Mouse (Mus musculus): ENCODE results near the gene Ctso. TPM values are rescaled to one million over a fixed set of nuclear protein-coding genes. Genes with fewer than 3 reads are reported as not detected.

The Ctso gene
- polyA plus RNA-seq, 1 experiment from 2014 or later: 3.4 TPM

DNA sequence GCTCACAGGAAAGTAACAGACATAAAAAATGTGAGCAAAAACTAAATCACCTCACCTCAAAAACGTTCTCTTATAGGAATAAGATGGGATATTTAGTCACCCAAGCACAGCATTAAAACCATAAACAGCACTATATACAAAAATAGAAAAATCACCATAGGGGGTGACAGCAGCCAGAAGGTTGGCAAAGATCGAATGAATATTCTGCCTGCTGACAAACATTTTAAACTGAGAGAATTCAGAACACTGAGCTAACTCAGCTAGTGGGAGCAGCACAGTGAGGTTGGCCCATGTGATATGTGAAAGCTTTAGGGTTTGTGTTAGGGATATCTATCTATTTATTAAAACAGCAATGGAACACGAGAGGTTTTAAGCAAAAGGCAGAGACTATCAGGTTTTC is 32.2 kb downstream of the Ctso start:
- 72% methylated on average over 3 of the region's 3 CpGs for WGBS
- H3K27ac ChIP-seq (replicated peaks): no peak overlapping the region
- DNase-seq (ENCODE audit: low spot score): no peak
- no peaks in the 10 kb centered on the region for H3K4me1 ChIP-seq
- no peaks in the 10 kb centered on the region for H3K36me3 ChIP-seq
- H3K27me3 ChIP-seq (ENCODE audit: low read depth, poor library complexity, severe bottlenecking): no peaks in the 10 kb centered on the region
- H3K9me3 ChIP-seq (replicated peaks): no peaks in the 10 kb centered on the region
- no peak overlapping the region for H3K4me3 ChIP-seq

DNA sequence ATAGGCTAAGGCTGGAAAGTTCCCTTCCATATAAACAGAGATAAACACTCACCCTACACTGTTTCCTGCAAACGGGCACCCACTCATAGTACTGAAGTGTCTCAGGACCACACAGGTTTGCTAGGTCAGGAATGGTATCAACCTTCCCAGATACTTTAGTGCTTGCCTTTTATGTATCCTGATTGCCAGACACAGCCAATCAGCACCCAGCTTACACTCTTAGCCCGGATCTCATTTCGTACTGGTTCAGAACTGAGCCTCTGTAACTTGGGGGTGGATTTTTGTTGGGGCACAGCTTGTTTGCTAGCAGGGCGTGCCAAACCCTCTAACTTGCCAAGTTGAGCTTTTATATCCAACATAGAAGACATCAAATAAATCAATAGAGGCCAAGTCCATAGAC is 43.2 kb downstream of the Ctso start:
- Histone ChIP-seq H3K27ac (replicated peaks) (no peak overlapping the region), H3K4me3 (no peak overlapping the region), H3K4me1 (no peaks in the 10 kb centered on the region), H3K27me3 (ENCODE audit: low read depth, poor library complexity, severe bottlenecking) (no peaks in the 10 kb centered on the region), H3K9me3 (replicated peaks) (no peaks in the 10 kb centered on the region), H3K36me3 (no peaks in the 10 kb centered on the region)
- no peak for DNase-seq (ENCODE audit: low spot score)
- WGBS: 87% methylated on average over 4 of the region's 4 CpGs

DNA sequence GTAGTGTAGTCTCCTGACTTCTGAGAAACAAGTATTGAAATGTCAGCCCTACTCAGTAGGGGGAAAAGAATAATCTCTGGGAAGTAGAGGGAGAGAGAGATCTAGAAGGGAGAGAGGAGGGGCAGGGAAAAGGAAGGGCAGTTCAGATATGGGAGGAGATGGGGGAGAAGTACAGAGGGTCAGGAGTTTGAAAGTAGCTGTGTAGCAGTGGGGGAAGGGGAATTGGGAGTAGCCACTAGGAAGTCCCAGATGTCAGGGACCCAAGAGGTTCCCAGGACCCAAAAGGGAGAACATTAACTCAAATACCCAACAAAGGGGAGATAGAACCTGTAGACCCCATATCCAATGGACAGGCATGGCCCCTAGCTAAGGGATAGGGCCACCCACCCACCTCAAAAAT is 43.7 kb downstream of the Ctso start, which contains the start of gene Tdo2:
TSS of gene Tdo2 (minus strand) at position 101 of the 400 bp plus-strand sequence.
- Histone ChIP-seq H3K27me3 (ENCODE audit: low read depth, poor library complexity, severe bottlenecking) (no peaks in the 10 kb centered on the region), H3K27ac (replicated peaks) (no peak within 1 kb of the TSS), H3K9me3 (replicated peaks) (no peaks in the 10 kb centered on the region), H3K4me3 (no peak within 1 kb of the TSS), H3K36me3 (no peaks in the 10 kb centered on the region), H3K4me1 (no peaks in the 10 kb centered on the region)
- no peak for DNase-seq (ENCODE audit: low spot score)

DNA sequence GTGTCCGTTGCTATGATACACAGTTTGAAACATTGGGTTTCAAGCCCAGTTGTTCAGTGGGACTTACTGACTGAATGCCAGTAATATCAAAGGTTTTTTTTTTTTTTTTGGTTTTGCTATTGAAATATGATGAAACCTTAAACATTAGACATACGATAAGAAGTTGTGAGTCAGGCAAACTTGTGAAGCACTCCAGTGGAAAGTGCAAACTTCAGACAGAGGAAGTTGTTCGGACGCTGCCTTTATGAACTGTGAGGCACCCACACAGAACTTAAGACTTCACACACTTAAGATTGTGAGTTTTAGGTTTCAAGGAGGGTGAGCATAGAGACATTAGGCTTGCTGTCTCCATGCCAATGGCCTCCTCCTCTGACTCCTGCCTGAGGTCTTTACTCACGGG is 49.2 kb downstream of the Ctso start:
- no peak for DNase-seq (ENCODE audit: low spot score)
- no peaks in the 10 kb centered on the region for H3K9me3 ChIP-seq (replicated peaks)
- 92% methylated on average over 5 of the region's 5 CpGs for WGBS
- H3K4me1 ChIP-seq: no peaks in the 10 kb centered on the region
- no peak overlapping the region for H3K27ac ChIP-seq (replicated peaks)
- no peaks in the 10 kb centered on the region for H3K27me3 ChIP-seq (ENCODE audit: low read depth, poor library complexity, severe bottlenecking)
- no peaks in the 10 kb centered on the region for H3K36me3 ChIP-seq
- no peak overlapping the region for H3K4me3 ChIP-seq

DNA sequence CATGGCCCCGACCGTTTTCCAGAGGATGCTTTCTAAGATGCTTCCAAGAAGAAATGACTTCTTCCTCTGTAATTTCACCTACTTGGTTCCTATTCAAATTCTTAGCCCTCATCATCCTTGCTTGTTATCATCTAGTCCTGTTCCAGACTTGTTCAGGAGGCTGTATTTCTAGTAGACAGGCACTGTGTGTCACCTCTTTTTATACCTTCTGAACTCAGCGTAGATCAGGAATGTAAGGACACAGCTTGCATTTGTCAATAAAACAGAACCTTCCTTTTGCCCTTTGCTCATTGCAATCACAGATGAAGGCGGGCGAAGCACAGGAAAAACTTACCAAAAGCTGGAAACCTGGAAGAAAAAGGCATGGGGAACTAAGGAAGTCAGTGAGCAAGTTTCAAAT is 49.6 kb downstream of the Ctso start, which contains the start of gene Asic5:
TSS of gene Asic5 (plus strand) at position 301 of the 400 bp plus-strand sequence.
- Histone ChIP-seq H3K4me3 (no peak within 1 kb of the TSS), H3K27me3 (ENCODE audit: low read depth, poor library complexity, severe bottlenecking) (no peaks in the 10 kb centered on the region), H3K27ac (replicated peaks) (no peak within 1 kb of the TSS), H3K9me3 (replicated peaks) (no peaks in the 10 kb centered on the region), H3K36me3 (no peaks in the 10 kb centered on the region), H3K4me1 (no peaks in the 10 kb centered on the region)
- 92% methylated on average over 5 of the region's 5 CpGs for WGBS
- no peak for DNase-seq (ENCODE audit: low spot score)

DNA sequence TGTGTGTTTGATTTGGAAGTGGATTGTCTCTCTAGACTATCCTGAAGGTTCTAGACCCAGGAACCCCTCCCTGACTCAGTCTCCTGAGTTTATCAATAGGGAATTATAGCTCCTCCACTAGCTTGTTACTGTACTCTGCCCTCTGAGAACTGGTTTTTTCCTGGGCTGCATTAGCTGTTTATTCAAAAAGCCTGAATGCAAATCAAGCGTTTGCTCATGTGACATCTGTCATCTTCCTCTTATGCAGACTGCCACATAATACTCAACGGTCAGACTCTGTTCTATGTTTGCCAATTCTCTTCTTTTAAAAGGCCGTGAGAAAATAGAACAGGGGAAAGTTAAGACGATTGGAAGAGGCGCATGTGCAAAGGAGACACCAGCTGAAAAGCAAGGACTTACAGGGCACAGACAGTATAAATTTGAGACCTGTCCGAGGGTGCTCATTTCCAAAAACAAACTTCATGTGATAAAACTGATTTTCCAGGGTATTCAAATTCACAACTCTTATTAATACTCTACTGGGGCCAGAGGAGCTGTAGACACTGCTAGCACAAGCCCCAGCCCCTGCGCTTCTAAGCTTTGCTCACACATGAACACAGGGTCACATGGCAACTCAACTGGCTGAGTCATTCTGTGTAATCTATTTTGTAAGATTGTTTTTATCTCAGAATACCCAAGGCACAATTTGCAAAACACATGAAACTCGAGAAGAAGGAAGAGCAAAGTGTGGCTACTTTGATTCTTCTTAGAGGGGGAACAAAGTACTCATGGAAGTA is 50.9 kb downstream of the Ctso start:
- no peaks in the 10 kb centered on the region for H3K27me3 ChIP-seq (ENCODE audit: low read depth, poor library complexity, severe bottlenecking)
- 90% methylated on average over 8 of the region's 8 CpGs for WGBS
- DNase-seq (ENCODE audit: low spot score): no peak
- H3K27ac ChIP-seq (replicated peaks): no peak overlapping the region
- no peaks in the 10 kb centered on the region for H3K4me1 ChIP-seq
- no peak overlapping the region for H3K4me3 ChIP-seq
- no peaks in the 10 kb centered on the region for H3K36me3 ChIP-seq
- no peaks in the 10 kb centered on the region for H3K9me3 ChIP-seq (replicated peaks)

DNA sequence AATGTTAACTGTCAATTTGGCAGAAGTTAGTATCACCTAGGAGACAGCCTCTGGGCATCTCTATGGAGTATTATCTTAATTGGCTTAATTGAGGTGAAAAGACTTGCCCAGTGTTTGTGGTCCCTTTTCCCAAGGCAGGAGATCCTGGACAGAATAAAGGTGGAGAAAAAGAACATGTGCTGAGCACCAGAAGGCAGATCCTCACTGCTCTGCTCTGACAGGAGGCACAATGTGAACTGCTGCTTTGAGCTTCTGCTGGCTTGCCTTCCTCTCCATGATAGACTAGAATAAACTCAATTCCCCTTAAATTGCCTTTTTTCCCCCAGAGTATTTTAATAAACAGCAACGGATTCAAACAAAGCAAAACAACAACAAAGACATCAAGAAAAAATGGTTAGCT is 52.7 kb downstream of the Ctso start:
- Histone ChIP-seq H3K27me3 (ENCODE audit: low read depth, poor library complexity, severe bottlenecking) (no peaks in the 10 kb centered on the region), H3K4me1 (no peaks in the 10 kb centered on the region), H3K27ac (replicated peaks) (no peak overlapping the region), H3K4me3 (no peak overlapping the region), H3K36me3 (no peaks in the 10 kb centered on the region), H3K9me3 (replicated peaks) (no peaks in the 10 kb centered on the region)
- DNase-seq (ENCODE audit: low spot score): no peak
- WGBS: 65% methylated on average over 1 of the region's 1 CpGs

DNA sequence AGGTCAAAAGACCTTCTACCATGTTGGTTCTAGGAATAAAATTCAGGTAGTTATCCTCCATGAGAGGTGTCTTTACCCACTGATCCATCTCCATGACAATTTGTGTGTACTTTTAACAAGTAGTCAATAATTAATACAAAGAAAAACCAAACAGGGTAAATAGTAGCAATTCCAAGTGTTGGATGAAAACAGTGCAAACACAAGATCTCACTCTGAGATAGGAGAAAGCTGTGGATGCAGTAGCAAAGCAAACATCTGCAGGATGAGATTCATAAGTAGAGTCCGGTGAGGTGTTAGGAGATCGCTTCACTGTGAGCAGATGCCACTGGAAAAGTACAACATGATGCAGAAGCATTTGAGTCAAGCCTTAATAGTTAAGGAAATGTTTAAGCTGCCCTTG is 53.7 kb downstream of the Ctso start:
- Histone ChIP-seq H3K27ac (replicated peaks) (no peak overlapping the region), H3K36me3 (no peaks in the 10 kb centered on the region), H3K4me1 (no peaks in the 10 kb centered on the region), H3K9me3 (replicated peaks) (no peaks in the 10 kb centered on the region), H3K4me3 (no peak overlapping the region), H3K27me3 (ENCODE audit: low read depth, poor library complexity, severe bottlenecking) (no peaks in the 10 kb centered on the region)
- no peak for DNase-seq (ENCODE audit: low spot score)
- 97% methylated on average over 2 of the region's 2 CpGs for WGBS

DNA sequence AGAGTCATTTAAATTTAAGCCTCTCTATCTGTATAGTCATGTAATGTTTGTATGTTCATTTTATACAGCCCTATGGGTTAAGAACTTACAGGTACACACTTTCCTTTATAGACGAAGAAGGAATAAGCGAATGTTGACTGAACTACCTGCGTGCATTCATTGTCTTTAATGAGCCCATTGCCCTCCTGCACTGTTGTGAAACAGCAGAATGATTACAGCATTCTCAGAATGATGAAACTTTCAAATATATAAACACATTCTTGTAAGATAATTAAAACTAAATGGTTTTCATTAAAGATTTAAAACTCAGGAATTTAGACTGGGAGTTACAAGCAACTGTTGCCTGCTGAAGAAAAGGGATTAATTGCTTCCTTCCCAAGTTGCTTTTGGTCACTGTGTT is 55.2 kb downstream of the Ctso start:
- no peaks in the 10 kb centered on the region for H3K27me3 ChIP-seq (ENCODE audit: low read depth, poor library complexity, severe bottlenecking)
- no peak for DNase-seq (ENCODE audit: low spot score)
- WGBS: 92% methylated on average over 3 of the region's 3 CpGs
- no peak overlapping the region for H3K4me3 ChIP-seq
- no peak overlapping the region for H3K27ac ChIP-seq (replicated peaks)
- H3K4me1 ChIP-seq: no peaks in the 10 kb centered on the region
- no peaks in the 10 kb centered on the region for H3K9me3 ChIP-seq (replicated peaks)
- H3K36me3 ChIP-seq: no peaks in the 10 kb centered on the region

DNA sequence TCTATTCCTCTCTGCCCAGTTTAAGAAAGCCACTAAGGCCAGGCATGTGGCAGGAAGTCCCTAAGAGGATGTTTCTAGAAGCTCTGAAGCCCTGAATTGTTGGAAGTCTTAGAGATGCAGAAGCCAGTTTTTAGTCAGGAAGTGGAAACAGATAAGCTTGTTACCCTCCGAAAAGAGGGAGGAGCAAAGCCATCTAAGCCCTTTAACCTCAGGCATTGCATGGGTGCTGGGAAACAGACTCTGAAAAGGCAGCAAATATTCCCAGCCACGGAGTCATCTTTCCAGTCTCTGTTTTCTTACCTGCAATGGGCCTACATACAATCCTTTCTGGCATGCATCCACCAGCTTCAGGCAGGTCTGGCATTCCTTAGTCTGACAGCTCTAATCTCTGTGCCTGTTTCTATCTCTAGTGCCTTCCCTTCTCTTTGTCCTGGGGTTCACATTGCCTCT is 57.3 kb downstream of the Ctso start:
- WGBS: 39% methylated on average over 2 of the region's 2 CpGs
- no peaks in the 10 kb centered on the region for H3K36me3 ChIP-seq
- no peak overlapping the region for H3K27ac ChIP-seq (replicated peaks)
- H3K4me3 ChIP-seq: no peak overlapping the region
- H3K9me3 ChIP-seq (replicated peaks): no peaks in the 10 kb centered on the region
- DNase-seq (ENCODE audit: low spot score): no peak
- H3K27me3 ChIP-seq (ENCODE audit: low read depth, poor library complexity, severe bottlenecking): no peaks in the 10 kb centered on the region
- H3K4me1 ChIP-seq: no peaks in the 10 kb centered on the region

DNA sequence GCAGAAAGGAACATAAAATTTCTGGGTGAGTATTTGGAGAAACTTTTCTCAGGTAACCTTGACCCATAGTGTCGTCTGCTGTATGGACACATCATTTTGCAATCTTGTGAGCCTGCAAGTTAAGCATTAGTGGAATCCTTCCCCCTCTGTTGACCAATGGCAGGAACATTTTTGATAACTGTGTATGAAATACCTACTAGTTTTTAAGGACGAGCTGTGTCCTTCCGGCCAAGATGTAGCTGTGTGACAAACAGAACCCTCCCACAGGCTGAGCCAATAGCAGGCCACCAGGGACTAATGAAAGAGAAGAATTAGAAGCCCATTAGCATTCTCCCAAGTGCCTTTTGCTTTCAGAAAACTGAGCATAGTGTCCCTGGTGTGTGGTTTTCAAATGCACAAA is 58.1 kb downstream of the Ctso start:
- H3K27me3 ChIP-seq (ENCODE audit: low read depth, poor library complexity, severe bottlenecking): no peaks in the 10 kb centered on the region

DNA sequence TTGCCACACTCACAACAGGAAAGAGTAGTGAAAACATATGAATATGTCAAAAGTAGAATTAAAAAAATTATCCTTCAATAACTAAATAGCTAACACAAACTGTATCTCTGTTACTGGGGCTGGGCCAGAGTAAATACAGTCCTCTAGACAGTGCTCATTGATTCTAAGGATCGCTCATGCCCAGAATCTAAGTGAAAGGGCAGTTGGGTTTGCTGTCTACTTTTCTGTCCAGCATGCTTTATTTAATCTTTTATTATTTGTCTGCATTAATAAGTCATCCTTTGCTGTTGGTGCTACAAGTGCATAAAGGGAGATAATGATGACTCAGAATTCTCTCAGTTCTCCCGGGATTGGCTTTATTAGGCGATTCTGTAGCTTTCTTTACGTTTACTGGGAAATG is 63.0 kb downstream of the Ctso start:
- Histone ChIP-seq H3K4me3 (no peak overlapping the region), H3K27ac (replicated peaks) (no peak overlapping the region), H3K27me3 (ENCODE audit: low read depth, poor library complexity, severe bottlenecking) (no peaks in the 10 kb centered on the region), H3K4me1 (0 out of 2 replicates have a peak, but pooled peaks cover 3% of the 10 kb centered on the region), H3K9me3 (replicated peaks) (no peaks in the 10 kb centered on the region), H3K36me3 (no peaks in the 10 kb centered on the region)
- DNase-seq (ENCODE audit: low spot score): no peak
- 48% methylated on average over 4 of the region's 4 CpGs for WGBS

More for the DNA sequence above, 58.1 kb downstream of the Ctso start:
- H3K4me1 ChIP-seq: no peaks in the 10 kb centered on the region
- WGBS: 76% methylated on average over 3 of the region's 3 CpGs
- no peak for DNase-seq (ENCODE audit: low spot score)
- no peak overlapping the region for H3K27ac ChIP-seq (replicated peaks)
- no peak overlapping the region for H3K4me3 ChIP-seq
- H3K9me3 ChIP-seq (replicated peaks): no peaks in the 10 kb centered on the region
- no peaks in the 10 kb centered on the region for H3K36me3 ChIP-seq

DNA sequence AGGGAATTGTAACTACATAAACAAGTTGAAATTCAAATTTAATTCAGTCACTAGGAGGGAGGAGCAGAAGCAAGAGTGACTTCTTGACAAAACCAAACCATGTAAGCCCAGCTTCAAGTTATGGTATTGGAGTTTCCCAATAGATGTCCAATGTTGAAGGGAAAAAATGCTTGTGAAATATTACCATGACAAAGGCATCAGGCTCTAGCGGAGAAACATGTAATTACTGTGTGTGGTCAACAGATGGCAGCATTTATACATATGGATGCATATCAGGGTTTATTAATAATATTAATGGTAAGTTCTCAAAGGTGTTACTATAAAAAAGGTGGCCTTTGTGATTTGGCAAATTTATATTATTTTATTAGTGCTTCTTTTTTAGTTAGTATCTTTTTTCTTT is 63.6 kb downstream of the Ctso start:
- no peaks in the 10 kb centered on the region for H3K36me3 ChIP-seq
- H3K27me3 ChIP-seq (ENCODE audit: low read depth, poor library complexity, severe bottlenecking): no peaks in the 10 kb centered on the region
- DNase-seq (ENCODE audit: low spot score): no peak
- H3K27ac ChIP-seq (replicated peaks): no peak overlapping the region
- WGBS: 5% methylated on average over 1 of the region's 1 CpGs
- no peak overlapping the region for H3K4me3 ChIP-seq
- H3K9me3 ChIP-seq (replicated peaks): no peaks in the 10 kb centered on the region
- H3K4me1 ChIP-seq: 0 out of 2 replicates have a peak, but pooled peaks cover 3% of the 10 kb centered on the region

All from midbrain, embryonic 10.5 days (tissue).